Mouse (Mus musculus) hindbrain, embryonic 13.5 days (tissue): ENCODE measurements at regions not wholly inside any gene's neighbourhood (a gene's known extent, or its start where the extent isn't known, plus 50 kb on each side); places are given as distances from the start of the nearest gene placed in this dataset.
A peak's percentile ranks its signal among the peaks of the same experiment; 100 is the strongest.
"Not testable (repeated sequence)": the region's sequence is repeated elsewhere in the genome, so short reads cannot be mapped to it uniquely, and the experiment has no call there.

ENCODE experiments used
- ATAC-seq: fragments of 200-750 bp; cut with Nextera tagmentation; 2 replicates; pipeline ENCODE4 v1.8.0; 2017; ENCODE audit warnings: moderate TSS enrichment; ENCODE audit not compliant: low FRiP score
- H3K27ac ChIP-seq: fragments of 300-500 bp; sonication (generic); 2 replicates; pipeline ENCODE4 v1.5.1; 2015; ENCODE audit warnings: inconsistent platforms, mild to moderate bottlenecking, moderate library complexity
- H3K27me3 ChIP-seq: fragments of 300-500 bp; sonication (generic); 2 replicates; pipeline ENCODE4 v1.6.1; 2015; ENCODE audit warnings: mild to moderate bottlenecking, inconsistent platforms
- H3K36me3 ChIP-seq: fragments of 300-500 bp; sonication (generic); 2 replicates; pipeline ENCODE4 v1.6.1; 2015; ENCODE audit warnings: mild to moderate bottlenecking, inconsistent platforms
- H3K4me1 ChIP-seq: fragments of 300-500 bp; sonication (generic); replicated peaks from 2 replicates; pipeline ENCODE4 v1.6.1; 2015; ENCODE audit warnings: inconsistent platforms
- H3K4me2 ChIP-seq: fragments of 300-500 bp; sonication (generic); 2 replicates; pipeline ENCODE4 v1.6.1; 2015; ENCODE audit warnings: inconsistent platforms, mild to moderate bottlenecking, moderate library complexity
- H3K4me3 ChIP-seq: fragments of 300-500 bp; sonication (generic); 2 replicates; pipeline ENCODE4 v1.5.1; 2015; ENCODE audit warnings: mild to moderate bottlenecking, inconsistent platforms
- H3K9ac ChIP-seq: fragments of 300-500 bp; sonication (generic); 2 replicates; pipeline ENCODE4 v1.6.1; 2015; ENCODE audit warnings: mild to moderate bottlenecking, inconsistent platforms
- H3K9me3 ChIP-seq: fragments of 300-500 bp; sonication (generic); 2 replicates; pipeline ENCODE4 v1.6.1; 2016; ENCODE audit warnings: inconsistent platforms
- WGBS: fragments of 180-500 bp; shearing (Covaris S2); methylation state at CpG from one replicate; pipeline ENCODE4 v1.1.7; 2015; 5-methylcytosine and 5-hydroxymethylcytosine counted together

DNA sequence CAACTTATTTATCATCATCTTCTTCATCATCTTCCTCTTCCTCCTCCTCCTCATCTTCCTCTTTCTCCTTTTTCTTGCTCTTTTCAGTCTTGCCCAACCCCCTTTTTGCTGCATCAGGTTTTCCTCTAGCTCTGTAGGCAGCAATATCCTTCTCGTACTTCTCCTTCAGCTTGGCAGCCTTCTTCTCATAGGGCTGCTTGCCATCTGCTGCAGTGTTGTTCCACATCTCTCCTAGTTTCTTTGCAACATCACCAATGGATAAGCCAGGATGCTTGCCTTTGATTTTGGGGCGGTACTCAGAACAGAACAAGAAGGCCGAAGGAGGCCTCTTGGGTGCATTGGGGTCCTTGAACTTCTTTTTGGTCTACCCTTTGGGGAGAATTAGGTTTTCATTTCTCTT lies 98.7 kb upstream of the Lin7c start:
- ATAC-seq, H3K36me3 ChIP-seq, H3K4me2 ChIP-seq, H3K27me3 ChIP-seq, H3K9me3 ChIP-seq, H3K4me1 ChIP-seq, H3K9ac ChIP-seq, H3K4me3 ChIP-seq, H3K27ac ChIP-seq: not testable (repeated sequence)
- 88% methylated on average over 3 of the region's 3 CpGs for WGBS

DNA sequence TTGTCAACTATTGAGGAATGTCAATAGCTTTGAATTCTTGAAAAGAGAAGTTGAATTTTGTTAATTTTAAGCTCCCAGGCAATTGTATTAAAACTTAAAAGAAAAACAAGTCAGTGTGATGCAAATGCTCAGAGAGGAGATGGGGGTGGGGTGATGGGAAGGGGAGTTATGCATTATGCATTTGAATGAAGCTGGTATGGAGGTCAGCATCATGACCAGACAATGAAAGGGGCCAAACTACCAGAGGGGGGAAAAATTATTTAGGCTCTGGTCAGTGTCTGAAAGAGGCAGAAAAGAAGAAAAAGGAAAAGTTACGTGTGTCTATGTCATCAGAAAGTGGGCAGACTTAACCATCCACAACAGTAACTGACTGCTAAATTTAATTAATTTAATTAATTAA lies 73.7 kb upstream of the Lin7c start:
- no peak for ATAC-seq
- no peak overlapping the region for H3K27ac ChIP-seq
- no peaks in the 10 kb centered on the region for H3K27me3 ChIP-seq
- H3K9me3 ChIP-seq: no peaks in the 10 kb centered on the region
- H3K4me3 ChIP-seq: no peak overlapping the region
- H3K9ac ChIP-seq: no peak overlapping the region
- 68% methylated on average over 1 of the region's 1 CpGs for WGBS
- H3K36me3 ChIP-seq: no peaks in the 10 kb centered on the region
- no peak overlapping the region for H3K4me2 ChIP-seq
- no peaks in the 10 kb centered on the region for H3K4me1 ChIP-seq

DNA sequence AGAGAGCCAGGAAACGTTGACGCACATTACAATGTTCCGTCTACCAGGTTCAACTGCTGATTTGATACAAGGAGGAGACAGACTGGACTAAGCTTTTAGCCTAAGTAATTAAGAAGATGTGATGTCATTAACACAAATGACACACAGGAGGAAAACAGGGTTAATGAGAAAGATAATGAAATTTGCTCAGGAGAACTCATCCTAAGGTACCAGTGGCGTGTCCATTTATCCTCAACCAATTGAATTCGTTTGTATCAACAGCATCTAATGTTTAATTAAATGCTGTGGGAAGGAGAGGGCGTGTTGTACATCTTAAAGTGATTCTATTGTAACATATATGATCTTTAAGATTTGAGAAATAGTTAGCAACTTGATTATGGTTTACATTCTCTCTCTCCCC lies 70.3 kb upstream of the Lin7c start:
- H3K4me1 ChIP-seq: no peaks in the 10 kb centered on the region
- no peaks in the 10 kb centered on the region for H3K27me3 ChIP-seq
- H3K9ac ChIP-seq: no peak overlapping the region
- H3K36me3 ChIP-seq: no peaks in the 10 kb centered on the region
- no peak for ATAC-seq
- 71% methylated on average over 6 of the region's 6 CpGs for WGBS
- H3K9me3 ChIP-seq: no peaks in the 10 kb centered on the region
- H3K4me2 ChIP-seq: no peak overlapping the region
- H3K27ac ChIP-seq: no peak overlapping the region
- H3K4me3 ChIP-seq: no peak overlapping the region

DNA sequence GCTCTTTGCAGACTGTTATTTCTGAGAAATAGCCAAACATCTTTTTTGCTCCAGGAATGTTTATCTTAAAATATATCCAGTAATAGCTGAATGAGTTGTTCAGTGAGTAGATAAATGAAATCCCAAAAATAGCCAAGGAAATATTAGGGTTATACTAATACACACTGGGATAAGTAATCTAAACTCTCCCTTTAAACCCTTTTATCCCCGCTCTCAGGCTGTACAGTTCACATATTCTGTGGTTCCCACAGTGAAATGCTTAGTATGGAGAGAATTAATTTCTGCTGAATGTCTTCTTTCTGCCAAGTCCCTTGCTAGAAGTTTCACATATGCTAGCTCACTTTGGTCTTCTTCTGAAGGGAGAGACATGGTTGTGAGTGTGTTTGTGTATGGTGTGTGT lies 69.8 kb upstream of the Lin7c start:
- H3K4me1 ChIP-seq: no peaks in the 10 kb centered on the region

DNA sequence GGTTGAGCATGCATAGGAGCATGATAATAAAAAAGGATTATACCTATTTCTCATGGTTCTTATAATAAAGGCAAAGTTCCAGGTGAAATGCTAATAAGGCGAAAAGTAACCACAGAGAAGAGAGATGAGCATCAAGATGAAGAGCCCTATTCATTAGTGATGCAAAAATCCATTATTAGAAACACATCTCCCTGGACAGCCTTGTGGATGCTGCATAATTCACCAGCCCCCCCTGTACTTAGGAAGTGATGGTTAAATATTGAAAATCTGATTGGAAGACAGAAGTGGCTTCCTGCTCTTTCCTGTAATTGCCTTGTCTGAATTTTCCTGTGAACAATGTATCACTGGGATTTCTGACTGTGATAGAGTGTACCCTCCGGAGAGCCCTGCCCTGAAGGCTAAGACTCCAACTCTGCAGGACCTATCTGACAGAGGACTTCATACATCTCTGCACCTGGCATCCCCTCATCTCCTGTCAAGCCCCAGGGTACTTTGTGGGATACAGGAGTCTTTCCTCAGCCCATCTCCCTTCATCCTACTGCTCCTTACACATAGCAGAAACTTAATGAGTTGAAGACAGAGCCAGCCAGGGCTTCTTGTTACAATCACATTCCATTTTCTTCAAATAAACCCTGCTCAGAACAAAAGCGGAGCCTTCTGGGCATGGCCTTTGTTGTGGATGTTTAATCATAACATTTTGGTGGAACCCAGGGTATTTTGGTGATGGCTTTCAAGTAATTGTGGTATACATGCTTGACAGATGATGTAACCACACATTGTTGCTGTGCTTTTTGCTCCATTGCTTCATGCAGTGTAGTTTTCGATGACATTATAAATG lies 67.4 kb upstream of the Lin7c start:
- H3K4me3 ChIP-seq: no peak overlapping the region
- no peaks in the 10 kb centered on the region for H3K27me3 ChIP-seq
- H3K27ac ChIP-seq: peak overlapping the region; percentile 30; the same call in 1 of the 2 replicates
- WGBS: 76% methylated on average over 4 of the region's 4 CpGs
- no peak overlapping the region for H3K4me2 ChIP-seq
- peak; percentile 79 for ATAC-seq
- no peaks in the 10 kb centered on the region for H3K36me3 ChIP-seq
- H3K9ac ChIP-seq: no peak overlapping the region
- H3K4me1 ChIP-seq: no peaks in the 10 kb centered on the region
- no peaks in the 10 kb centered on the region for H3K9me3 ChIP-seq

More for the DNA sequence above, 69.8 kb upstream of the Lin7c start:
- H3K36me3 ChIP-seq: no peaks in the 10 kb centered on the region
- no peaks in the 10 kb centered on the region for H3K9me3 ChIP-seq
- no peak overlapping the region for H3K27ac ChIP-seq
- no peak overlapping the region for H3K4me3 ChIP-seq
- no peak for ATAC-seq
- H3K4me2 ChIP-seq: no peak overlapping the region
- no peak overlapping the region for H3K9ac ChIP-seq
- H3K27me3 ChIP-seq: no peaks in the 10 kb centered on the region
- WGBS: 84% methylated on average over 1 of the region's 1 CpGs

DNA sequence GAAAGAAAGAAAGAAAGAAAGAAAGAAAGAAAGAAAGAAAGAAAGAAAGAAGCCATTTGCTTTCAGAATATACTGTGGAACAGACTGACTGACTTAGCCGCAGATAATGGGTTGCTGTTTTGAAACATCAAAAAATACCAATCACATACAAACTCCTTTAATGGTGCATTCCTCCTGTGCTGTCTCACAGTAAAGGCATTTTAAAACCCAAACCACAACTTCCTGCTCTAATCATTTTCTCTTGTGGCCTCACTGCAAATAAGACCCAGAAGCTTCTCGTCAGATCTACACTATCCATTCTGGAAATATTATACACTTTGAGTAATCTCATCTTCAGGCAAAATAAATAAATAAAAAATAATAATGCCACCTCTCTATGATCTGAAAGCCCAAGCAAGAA lies 50.4 kb upstream of the Lin7c start:
- Histone ChIP-seq H3K27me3 (no peaks in the 10 kb centered on the region), H3K9ac (no peak overlapping the region), H3K4me1 (no peaks in the 10 kb centered on the region), H3K27ac (no peak overlapping the region), H3K4me3 (no peak overlapping the region), H3K36me3 (no peaks in the 10 kb centered on the region), H3K4me2 (no peak overlapping the region), H3K9me3 (no peaks in the 10 kb centered on the region)
- 85% methylated on average over 2 of the region's 2 CpGs for WGBS
- ATAC-seq: no peak
